Mouse (Mus musculus): Measurements from ENCODE around the gene Lrrc4. TPM values are rescaled to one million over a fixed set of nuclear protein-coding genes. Genes with fewer than 3 reads are reported as not detected.

Gene Lrrc4
- polyA plus RNA-seq, 1 experiment from 2014 or later: 0.42 TPM

GRCm38 (mm10) chr6:28866206-28866605 is 34.7 kb upstream of the Lrrc4 start:
- Histone ChIP-seq H3K27ac (no peak overlapping the region), H3K4me3 (no peak overlapping the region), H3K36me3 (no peaks in the 10 kb centered on the region), H3K9me3 (no peaks in the 10 kb centered on the region), H3K4me2 (replicated peaks) (no peak overlapping the region), H3K27me3 (no peaks in the 10 kb centered on the region), H3K9ac (no peak overlapping the region), H3K4me1 (peaks cover 16% of the 10 kb centered on the region)
- ATAC-seq (ENCODE audit: low FRiP score, low read depth): no peak
- 92% methylated on average over 3 of the region's 3 CpGs for WGBS

GRCm38 (mm10) chr6:28865112-28865511 is 33.6 kb upstream of the Lrrc4 start:
- no peak overlapping the region for H3K4me3 ChIP-seq
- no peak for ATAC-seq (ENCODE audit: low FRiP score, low read depth)
- H3K4me2 ChIP-seq (replicated peaks): no peak overlapping the region
- H3K36me3 ChIP-seq: no peaks in the 10 kb centered on the region
- H3K9ac ChIP-seq: no peak overlapping the region
- no peaks in the 10 kb centered on the region for H3K27me3 ChIP-seq
- H3K4me1 ChIP-seq: peaks cover 16% of the 10 kb centered on the region
- no peak overlapping the region for H3K27ac ChIP-seq
- H3K9me3 ChIP-seq: no peaks in the 10 kb centered on the region
- WGBS: 77% methylated on average over 10 of the region's 10 CpGs

DNA sequence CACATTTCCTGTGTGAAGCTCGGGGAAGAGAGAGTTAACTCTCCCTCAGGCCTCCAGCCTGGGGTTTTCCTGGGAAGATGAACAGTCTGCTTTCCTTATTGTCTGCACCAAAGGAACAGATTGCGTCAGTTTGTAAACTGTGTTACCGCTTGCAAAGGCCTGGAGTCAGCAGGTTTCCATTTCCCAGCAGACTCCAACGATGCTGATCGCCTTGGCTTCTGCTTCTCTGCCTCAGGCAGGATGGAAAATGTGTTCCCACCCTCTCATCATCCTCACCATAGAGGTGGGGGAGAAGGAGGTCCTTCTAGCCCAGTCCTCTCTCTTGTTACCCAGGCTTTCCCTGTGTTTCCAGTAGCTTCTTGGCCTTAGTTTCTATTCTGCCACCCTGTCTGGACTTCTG is 33.1 kb upstream of the Lrrc4 start:
- no peak for ATAC-seq (ENCODE audit: low FRiP score, low read depth)
- WGBS: 36% methylated on average over 5 of the region's 5 CpGs
- Histone ChIP-seq H3K9me3 (no peaks in the 10 kb centered on the region), H3K4me2 (replicated peaks) (no peak overlapping the region), H3K4me3 (no peak overlapping the region), H3K27me3 (no peaks in the 10 kb centered on the region), H3K4me1 (peaks cover 16% of the 10 kb centered on the region), H3K36me3 (no peaks in the 10 kb centered on the region), H3K9ac (no peak overlapping the region), H3K27ac (peak overlapping the region; percentile 48; the same call in 1 of the 2 replicates)

GRCm38 (mm10) chr6:28862304-28862703 is 30.8 kb upstream of the Lrrc4 start:
- Histone ChIP-seq H3K27me3 (no peaks in the 10 kb centered on the region), H3K9me3 (no peaks in the 10 kb centered on the region), H3K4me3 (no peak overlapping the region), H3K27ac (no peak overlapping the region), H3K4me2 (replicated peaks) (no peak overlapping the region), H3K9ac (no peak overlapping the region), H3K4me1 (peaks cover 17% of the 10 kb centered on the region), H3K36me3 (no peaks in the 10 kb centered on the region)
- WGBS: 72% methylated on average over 8 of the region's 8 CpGs
- ATAC-seq (ENCODE audit: low FRiP score, low read depth): no peak

- Histone ChIP-seq H3K4me1 (peaks cover 25% of the 10 kb centered on the region), H3K27ac (no peak overlapping the region), H3K9me3 (no peaks in the 10 kb centered on the region), H3K4me3 (no peak overlapping the region), H3K27me3 (no peaks in the 10 kb centered on the region), H3K36me3 (no peaks in the 10 kb centered on the region), H3K9ac (no peak overlapping the region), H3K4me2 (replicated peaks) (no peak overlapping the region)
- WGBS: 15% methylated on average over 2 of the region's 2 CpGs
- no peak for ATAC-seq (ENCODE audit: low FRiP score, low read depth)
These were observed 29.4 kb upstream of the Lrrc4 start for GRCm38 (mm10) chr6:28860922-28861321.

GRCm38 (mm10) chr6:28860450-28860849 is 28.9 kb upstream of the Lrrc4 start:
- no peak for ATAC-seq (ENCODE audit: low FRiP score, low read depth)
- H3K4me1 ChIP-seq: peaks cover 27% of the 10 kb centered on the region
- H3K36me3 ChIP-seq: no peaks in the 10 kb centered on the region
- no peak overlapping the region for H3K27ac ChIP-seq
- H3K4me3 ChIP-seq: no peak overlapping the region
- H3K27me3 ChIP-seq: no peaks in the 10 kb centered on the region
- no peak overlapping the region for H3K9ac ChIP-seq
- no peaks in the 10 kb centered on the region for H3K9me3 ChIP-seq
- H3K4me2 ChIP-seq (replicated peaks): no peak overlapping the region
- 39% methylated on average over 2 of the region's 2 CpGs for WGBS

GRCm38 (mm10) chr6:28859094-28859493 is 27.5 kb upstream of the Lrrc4 start:
- Histone ChIP-seq H3K9ac (no peak overlapping the region), H3K36me3 (no peaks in the 10 kb centered on the region), H3K4me3 (no peak overlapping the region), H3K9me3 (no peaks in the 10 kb centered on the region), H3K4me1 (peaks cover 32% of the 10 kb centered on the region), H3K27ac (no peak overlapping the region), H3K27me3 (no peaks in the 10 kb centered on the region), H3K4me2 (replicated peaks) (no peak overlapping the region)
- WGBS: 84% methylated on average over 2 of the region's 2 CpGs
- no peak for ATAC-seq (ENCODE audit: low FRiP score, low read depth)

DNA sequence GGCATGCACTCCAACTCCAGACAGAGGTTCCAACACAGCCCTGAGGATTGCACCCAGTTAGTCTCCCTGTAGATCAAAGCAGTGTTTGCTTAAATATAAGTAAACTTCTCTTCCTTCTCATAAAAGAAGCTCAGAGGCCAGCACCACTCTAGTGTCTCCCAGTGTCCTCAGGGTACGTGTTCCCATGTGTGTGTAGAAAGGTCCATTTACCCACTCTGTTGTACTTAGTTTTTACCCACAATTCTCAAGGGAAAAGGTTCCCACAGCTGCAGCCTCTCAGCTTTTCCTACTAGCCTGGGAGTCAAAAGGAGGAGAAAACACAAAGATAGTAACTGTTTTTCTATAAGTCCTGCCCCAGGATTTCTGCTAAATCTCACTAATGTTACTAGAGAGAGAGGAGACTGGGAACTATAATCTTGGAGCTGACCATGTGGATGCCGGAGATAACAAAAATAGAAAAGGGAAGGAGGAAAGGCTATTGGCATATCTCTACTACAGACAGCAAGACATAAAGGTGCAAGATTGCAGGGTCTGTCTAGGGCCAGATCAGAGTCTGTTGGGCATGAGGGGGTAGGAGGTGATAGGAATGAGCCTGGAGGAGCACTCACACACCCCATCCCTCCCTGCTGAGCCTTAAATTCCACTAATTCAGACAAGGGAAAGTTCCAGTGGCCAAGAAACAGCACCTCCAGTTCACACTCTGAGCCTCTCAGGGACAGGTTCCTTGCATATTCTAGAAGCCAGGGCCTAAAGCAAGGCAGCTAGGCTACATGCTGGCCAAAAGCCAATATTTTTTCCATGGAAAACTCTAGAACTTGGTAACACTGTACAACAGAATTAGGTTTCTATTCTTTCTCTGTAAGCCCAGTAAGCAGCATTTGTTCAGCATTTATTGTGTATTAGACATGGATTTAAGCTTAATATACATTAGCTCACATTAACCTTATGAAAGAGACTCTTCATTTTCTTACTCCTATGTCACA is 25.9 kb upstream of the Lrrc4 start:
- H3K4me1 ChIP-seq: peaks cover 47% of the 10 kb centered on the region
- no peak overlapping the region for H3K4me2 ChIP-seq (replicated peaks)
- no peak overlapping the region for H3K9ac ChIP-seq
- H3K9me3 ChIP-seq: no peaks in the 10 kb centered on the region
- no peaks in the 10 kb centered on the region for H3K27me3 ChIP-seq
- H3K4me3 ChIP-seq: no peak overlapping the region
- no peak overlapping the region for H3K27ac ChIP-seq
- H3K36me3 ChIP-seq: no peaks in the 10 kb centered on the region
- WGBS: 67% methylated on average over 2 of the region's 2 CpGs
- no peak for ATAC-seq (ENCODE audit: low FRiP score, low read depth)

DNA sequence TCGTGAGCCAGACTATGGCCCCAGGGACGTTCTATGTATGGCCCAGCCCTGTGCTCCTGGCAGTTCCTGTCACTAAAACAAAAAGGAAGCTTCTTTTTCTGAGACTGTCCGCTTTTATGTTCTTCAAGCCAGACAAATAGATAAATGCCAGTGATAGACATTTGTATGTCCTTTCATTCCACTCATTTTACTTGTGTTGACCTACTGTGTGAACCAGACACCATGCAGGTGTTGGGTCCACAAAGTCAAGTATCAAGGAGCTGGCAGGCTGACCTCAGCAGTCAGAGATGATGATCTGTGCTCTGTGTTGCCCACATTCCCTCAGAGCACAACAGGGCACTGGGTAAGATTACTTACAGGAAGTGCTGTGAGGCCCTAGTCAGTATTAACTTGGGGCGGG is 25.2 kb upstream of the Lrrc4 start:
- Histone ChIP-seq H3K4me3 (no peak overlapping the region), H3K4me1 (peaks cover 51% of the 10 kb centered on the region), H3K27me3 (no peaks in the 10 kb centered on the region), H3K27ac (no peak overlapping the region), H3K4me2 (replicated peaks) (no peak overlapping the region), H3K36me3 (no peaks in the 10 kb centered on the region), H3K9me3 (no peaks in the 10 kb centered on the region), H3K9ac (no peak overlapping the region)
- no peak for ATAC-seq (ENCODE audit: low FRiP score, low read depth)
- WGBS: 71% methylated on average over 4 of the region's 4 CpGs

- H3K27me3 ChIP-seq: no peaks in the 10 kb centered on the region
- H3K36me3 ChIP-seq: no peaks in the 10 kb centered on the region
- H3K27ac ChIP-seq: no peak overlapping the region
- no peak overlapping the region for H3K9ac ChIP-seq
- WGBS: 21% methylated on average over 3 of the region's 3 CpGs
- H3K9me3 ChIP-seq: no peaks in the 10 kb centered on the region
- no peak overlapping the region for H3K4me3 ChIP-seq
- no peak for ATAC-seq (ENCODE audit: low FRiP score, low read depth)
- peaks cover 50% of the 10 kb centered on the region for H3K4me1 ChIP-seq
- H3K4me2 ChIP-seq (replicated peaks): no peak overlapping the region
These were observed 23.9 kb upstream of the Lrrc4 start for GRCm38 (mm10) chr6:28855442-28855841.

DNA sequence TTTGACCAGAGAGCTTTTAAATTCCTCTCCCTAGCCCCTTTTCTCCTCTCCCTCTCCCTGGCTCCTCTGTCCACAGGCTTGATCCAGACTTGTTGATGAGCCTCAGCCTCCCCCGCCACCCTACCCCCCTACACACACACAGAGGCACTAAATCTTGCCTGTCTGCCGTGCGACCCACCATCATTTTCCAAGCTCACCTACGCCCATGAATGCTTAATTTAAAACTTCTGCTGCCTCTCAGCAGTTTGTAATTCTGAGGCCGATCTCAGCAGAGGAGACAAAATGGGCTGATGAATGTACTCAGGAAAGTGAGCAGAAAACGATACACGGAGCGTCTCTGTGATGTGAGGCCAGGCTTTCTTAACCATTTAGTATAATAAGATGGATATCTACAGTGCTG is 23.1 kb upstream of the Lrrc4 start:
- H3K27me3 ChIP-seq: no peaks in the 10 kb centered on the region
- H3K4me1 ChIP-seq: peaks cover 48% of the 10 kb centered on the region
- no peaks in the 10 kb centered on the region for H3K9me3 ChIP-seq
- WGBS: 11% methylated on average over 8 of the region's 8 CpGs
- no peak overlapping the region for H3K27ac ChIP-seq
- peak overlapping the region; percentile 14 for H3K4me2 ChIP-seq (replicated peaks)
- H3K9ac ChIP-seq: no peak overlapping the region
- H3K4me3 ChIP-seq: no peak overlapping the region
- no peaks in the 10 kb centered on the region for H3K36me3 ChIP-seq
- ATAC-seq (ENCODE audit: low FRiP score, low read depth): no peak

DNA sequence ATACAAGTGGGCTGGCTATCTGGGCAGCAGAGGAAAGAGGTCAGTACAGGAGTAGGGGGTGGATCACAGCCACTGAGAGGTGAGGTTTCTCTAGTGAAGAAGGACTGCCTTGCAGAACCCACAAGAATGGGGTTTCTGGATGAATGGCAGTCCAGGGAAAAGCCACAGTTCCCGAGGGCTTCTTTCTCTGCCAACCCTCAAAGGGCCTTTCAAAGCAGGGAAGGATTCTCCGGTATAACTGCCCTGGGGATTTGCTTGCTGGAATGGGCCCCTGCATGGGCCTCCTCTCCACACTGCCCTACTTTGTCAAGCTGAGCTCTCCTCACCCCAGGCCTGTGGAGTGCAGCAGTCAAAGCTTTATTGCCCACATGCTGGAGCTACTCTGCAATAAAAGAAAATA is 22.1 kb upstream of the Lrrc4 start:
- no peaks in the 10 kb centered on the region for H3K36me3 ChIP-seq
- peak overlapping the region; percentile 44; the same call in 1 of the 2 replicates for H3K27ac ChIP-seq
- ATAC-seq (ENCODE audit: low FRiP score, low read depth): peak; percentile 42; the same call in 1 of the 2 replicates
- H3K27me3 ChIP-seq: no peaks in the 10 kb centered on the region
- H3K9ac ChIP-seq: peak overlapping the region; percentile 39; the same call in 1 of the 2 replicates
- H3K4me3 ChIP-seq: no peak overlapping the region
- no peaks in the 10 kb centered on the region for H3K9me3 ChIP-seq
- peaks cover 57% of the 10 kb centered on the region for H3K4me1 ChIP-seq
- WGBS: 6% methylated on average over 2 of the region's 2 CpGs
- peak overlapping the region; percentile 17; the same call in 1 of the 2 replicates for H3K4me2 ChIP-seq (replicated peaks)
